Mouse (Mus musculus): ENCODE results near the gene Col24a1. TPM values are rescaled to one million over a fixed set of nuclear protein-coding genes. Genes with fewer than 3 reads are reported as not detected.

Col24a1 gene
- polyA plus RNA-seq, 1 experiment from 2014 or later = 2.4 TPM

DNA sequence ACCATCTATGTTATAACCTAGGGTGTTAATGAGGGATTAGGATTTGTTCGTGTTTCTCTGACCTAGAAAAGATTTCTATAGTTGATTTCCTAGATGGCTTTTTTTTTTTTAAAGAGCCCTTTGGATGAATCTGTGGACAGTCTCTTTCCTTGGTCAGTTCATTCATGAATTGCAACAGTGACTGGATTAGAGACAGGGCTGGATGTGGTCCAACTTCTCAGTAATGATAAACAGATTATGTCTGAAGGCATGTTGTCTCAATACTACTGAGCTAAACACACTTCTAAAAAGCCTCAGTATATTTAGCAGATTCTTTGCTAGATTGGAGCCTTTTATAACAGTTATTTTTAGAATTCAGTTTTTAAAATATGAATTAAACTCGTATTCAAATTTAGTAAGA, 44.9 kb downstream of the Col24a1 start:
- H3K27ac ChIP-seq (ENCODE audit: low read length) = no peak overlapping the region
- 46% methylated on average over 2 of the region's 2 CpGs for WGBS
- ATAC-seq (ENCODE audit: low read depth) = peak; percentile 61; the same call in 1 of the 2 replicates

DNA sequence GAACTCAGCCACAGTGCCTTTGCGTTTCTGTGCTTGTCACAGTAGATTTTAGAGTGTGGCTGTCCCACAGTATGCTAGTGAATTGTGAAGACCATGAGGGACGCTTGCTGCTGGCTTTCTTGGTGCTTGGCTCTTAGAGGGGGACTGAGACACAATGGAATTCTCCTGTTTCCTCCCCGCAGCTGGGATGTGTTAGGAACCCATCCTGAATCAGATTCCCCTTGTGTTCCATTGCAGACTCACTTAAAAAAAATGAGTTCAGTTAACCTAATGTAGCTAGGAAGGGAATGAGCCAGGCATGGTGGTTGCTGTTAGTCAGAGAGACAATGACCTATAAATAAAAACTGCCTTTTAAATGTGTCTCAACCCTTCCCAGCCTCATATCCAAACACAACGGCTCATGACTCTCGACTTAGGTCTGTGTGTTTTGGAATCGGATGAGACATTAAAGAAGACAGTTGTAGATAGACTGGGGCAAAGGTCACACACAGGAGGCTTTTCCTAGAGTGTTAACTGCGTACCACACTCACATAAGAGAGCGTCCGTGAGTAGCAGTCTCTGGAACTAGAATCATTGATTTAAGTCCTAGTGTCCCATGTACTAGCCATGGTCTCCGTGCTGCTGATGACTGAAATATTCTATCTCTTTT, 47.7 kb downstream of the Col24a1 start:
- H3K9ac ChIP-seq (ENCODE audit: low read length) = no peak overlapping the region
- ATAC-seq (ENCODE audit: low read depth) = 0 out of 2 replicates have a peak, but pooled peaks have one; percentile 20
- H3K4me1 ChIP-seq (replicated peaks; ENCODE audit: control insufficient read depth, insufficient read depth, low read length) = no peaks in the 10 kb centered on the region
- no peaks in the 10 kb centered on the region for H3K9me3 ChIP-seq (ENCODE audit: control insufficient read depth, low read length)
- WGBS = 66% methylated on average over 10 of the region's 10 CpGs
- no peaks in the 10 kb centered on the region for H3K36me3 ChIP-seq (ENCODE audit: control insufficient read depth, insufficient read depth, low read length)
- H3K4me2 ChIP-seq (ENCODE audit: low read depth, low read length) = no peak overlapping the region
- no peak overlapping the region for H3K27ac ChIP-seq (ENCODE audit: low read length)
- no peak overlapping the region for H3K4me3 ChIP-seq (ENCODE audit: low read length)
- H3K27me3 ChIP-seq (ENCODE audit: control insufficient read depth, insufficient read depth, low read depth, low read length) = no peaks in the 10 kb centered on the region

More for the DNA sequence above, 44.9 kb downstream of the Col24a1 start:
- Histone ChIP-seq H3K9ac (ENCODE audit: low read length) (no peak overlapping the region), H3K4me1 (replicated peaks; ENCODE audit: control insufficient read depth, insufficient read depth, low read length) (no peaks in the 10 kb centered on the region), H3K4me3 (ENCODE audit: low read length) (no peak overlapping the region), H3K9me3 (ENCODE audit: control insufficient read depth, low read length) (no peaks in the 10 kb centered on the region), H3K27me3 (ENCODE audit: control insufficient read depth, insufficient read depth, low read depth, low read length) (no peaks in the 10 kb centered on the region), H3K4me2 (ENCODE audit: low read depth, low read length) (no peak overlapping the region), H3K36me3 (ENCODE audit: control insufficient read depth, insufficient read depth, low read length) (no peaks in the 10 kb centered on the region)

DNA sequence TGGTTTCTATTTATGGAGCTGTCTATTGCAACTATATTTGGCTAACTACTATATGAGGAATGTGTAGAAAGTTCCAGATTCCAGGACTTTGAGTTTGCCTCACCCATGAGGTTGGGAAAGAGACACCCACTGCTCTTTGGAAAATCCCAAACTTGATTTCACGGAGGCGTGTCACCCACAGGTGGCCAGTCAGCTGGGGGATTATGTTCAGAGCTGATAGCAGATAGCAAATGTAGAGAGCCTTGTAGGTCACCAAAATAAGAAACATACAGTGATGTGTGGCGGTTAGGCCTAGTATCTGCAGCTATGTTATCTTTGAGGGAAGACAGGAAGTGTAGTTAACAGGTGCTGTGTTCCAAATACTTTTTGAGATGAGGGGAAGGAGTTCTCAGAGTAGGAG, 56.4 kb downstream of the Col24a1 start:
- no peaks in the 10 kb centered on the region for H3K4me1 ChIP-seq (replicated peaks; ENCODE audit: control insufficient read depth, insufficient read depth, low read length)
- ATAC-seq (ENCODE audit: low read depth) = no peak
- H3K9ac ChIP-seq (ENCODE audit: low read length) = no peak overlapping the region
- no peaks in the 10 kb centered on the region for H3K27me3 ChIP-seq (ENCODE audit: control insufficient read depth, insufficient read depth, low read depth, low read length)
- H3K27ac ChIP-seq (ENCODE audit: low read length) = no peak overlapping the region
- H3K9me3 ChIP-seq (ENCODE audit: control insufficient read depth, low read length) = no peaks in the 10 kb centered on the region
- no peak overlapping the region for H3K4me2 ChIP-seq (ENCODE audit: low read depth, low read length)
- WGBS = 86% methylated on average over 3 of the region's 3 CpGs
- no peaks in the 10 kb centered on the region for H3K36me3 ChIP-seq (ENCODE audit: control insufficient read depth, insufficient read depth, low read length)
- no peak overlapping the region for H3K4me3 ChIP-seq (ENCODE audit: low read length)

- Histone ChIP-seq H3K27ac (ENCODE audit: low read length) (no peak overlapping the region), H3K4me3 (ENCODE audit: low read length) (no peak overlapping the region), H3K27me3 (ENCODE audit: control insufficient read depth, insufficient read depth, low read depth, low read length) (no peaks in the 10 kb centered on the region), H3K9ac (ENCODE audit: low read length) (no peak overlapping the region), H3K9me3 (ENCODE audit: control insufficient read depth, low read length) (no peaks in the 10 kb centered on the region), H3K4me2 (ENCODE audit: low read depth, low read length) (no peak overlapping the region), H3K4me1 (replicated peaks; ENCODE audit: control insufficient read depth, insufficient read depth, low read length) (no peaks in the 10 kb centered on the region), H3K36me3 (ENCODE audit: control insufficient read depth, insufficient read depth, low read length) (no peaks in the 10 kb centered on the region)
- 83% methylated on average over 3 of the region's 3 CpGs for WGBS
- no peak for ATAC-seq (ENCODE audit: low read depth)
Observed at GRCm38 (mm10) chr3:145353951-145354350, 61.7 kb downstream of the Col24a1 start.

DNA sequence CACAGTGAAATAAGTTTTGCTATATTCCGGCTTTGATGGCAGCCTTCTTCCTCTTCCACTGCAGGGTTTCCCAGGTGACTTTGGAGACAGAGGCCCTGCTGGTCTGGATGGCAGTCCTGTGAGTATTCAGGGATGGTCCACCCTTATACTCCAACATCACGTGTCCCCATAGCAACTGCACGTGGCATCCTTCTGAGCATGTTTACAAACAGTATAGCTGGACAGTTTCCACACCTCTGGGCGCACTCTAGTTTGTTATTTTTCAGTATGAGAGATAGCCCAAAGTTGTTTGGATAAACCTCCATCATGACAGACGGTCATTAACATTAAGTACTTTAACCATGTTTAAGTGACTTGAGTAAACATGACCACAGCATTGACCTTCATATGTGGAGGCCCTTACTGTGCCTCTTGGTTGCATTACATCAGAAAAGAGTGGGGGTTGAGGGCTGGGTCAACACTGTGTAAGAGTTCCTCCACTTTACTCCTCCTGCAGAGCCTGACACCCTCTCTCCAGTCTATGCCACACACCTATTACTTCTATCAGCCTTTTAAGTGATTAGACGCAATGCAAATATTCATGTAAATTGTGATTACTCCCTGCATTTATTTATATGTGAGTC, 64.7 kb downstream of the Col24a1 start:
- peak; percentile 74; the same call in 1 of the 2 replicates for ATAC-seq (ENCODE audit: low read depth)
- H3K36me3 ChIP-seq (ENCODE audit: control insufficient read depth, insufficient read depth, low read length) = no peaks in the 10 kb centered on the region
- no peaks in the 10 kb centered on the region for H3K27me3 ChIP-seq (ENCODE audit: control insufficient read depth, insufficient read depth, low read depth, low read length)
- H3K9ac ChIP-seq (ENCODE audit: low read length) = no peak overlapping the region
- 40% methylated on average over 6 of the region's 6 CpGs for WGBS
- no peak overlapping the region for H3K4me2 ChIP-seq (ENCODE audit: low read depth, low read length)
- no peaks in the 10 kb centered on the region for H3K9me3 ChIP-seq (ENCODE audit: control insufficient read depth, low read length)
- no peak overlapping the region for H3K4me3 ChIP-seq (ENCODE audit: low read length)
- H3K27ac ChIP-seq (ENCODE audit: low read length) = no peak overlapping the region
- H3K4me1 ChIP-seq (replicated peaks; ENCODE audit: control insufficient read depth, insufficient read depth, low read length) = no peaks in the 10 kb centered on the region

GRCm38 (mm10) chr3:145365227-145365626, 73.0 kb downstream of the Col24a1 start:
- Histone ChIP-seq H3K27me3 (ENCODE audit: control insufficient read depth, insufficient read depth, low read depth, low read length) (no peaks in the 10 kb centered on the region), H3K27ac (ENCODE audit: low read length) (no peak overlapping the region), H3K36me3 (ENCODE audit: control insufficient read depth, insufficient read depth, low read length) (no peaks in the 10 kb centered on the region), H3K4me3 (ENCODE audit: low read length) (no peak overlapping the region), H3K4me2 (ENCODE audit: low read depth, low read length) (no peak overlapping the region), H3K9ac (ENCODE audit: low read length) (no peak overlapping the region), H3K9me3 (ENCODE audit: control insufficient read depth, low read length) (no peaks in the 10 kb centered on the region), H3K4me1 (replicated peaks; ENCODE audit: control insufficient read depth, insufficient read depth, low read length) (no peaks in the 10 kb centered on the region; the same call in 1 of the 2 replicates)
- 35% methylated on average over 3 of the region's 3 CpGs for WGBS
- ATAC-seq (ENCODE audit: low read depth) = no peak

DNA sequence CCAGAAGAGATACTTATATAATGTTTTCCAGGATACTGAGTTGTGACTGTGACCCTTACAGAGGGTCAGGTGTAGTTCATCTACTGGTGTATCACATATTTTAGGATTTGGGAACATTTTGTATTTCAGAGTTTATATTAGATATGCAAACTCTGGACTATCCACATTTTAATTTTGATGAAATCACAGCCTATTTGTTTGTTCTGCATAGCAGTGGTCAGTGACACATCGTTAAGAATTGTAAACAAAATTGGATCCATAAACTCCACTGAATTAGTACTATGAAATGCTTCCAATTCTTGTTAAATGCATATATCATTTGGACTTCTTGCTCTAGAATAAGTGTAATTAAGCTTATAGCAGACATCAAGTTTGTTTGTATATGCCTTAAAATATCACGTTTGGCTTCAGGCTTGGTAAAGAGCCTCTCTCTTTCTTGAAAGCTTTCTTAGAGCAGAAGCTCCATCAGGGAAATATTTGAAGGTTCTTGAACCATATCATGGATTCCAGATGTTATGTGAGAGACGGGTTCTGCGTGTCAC, 75.0 kb downstream of the Col24a1 start:
- peak overlapping the region; percentile 49; the same call in 1 of the 2 replicates for H3K27ac ChIP-seq (ENCODE audit: low read length)
- no peak overlapping the region for H3K9ac ChIP-seq (ENCODE audit: low read length)
- no peak overlapping the region for H3K4me3 ChIP-seq (ENCODE audit: low read length)
- WGBS = 53% methylated on average over 4 of the region's 4 CpGs
- no peaks in the 10 kb centered on the region; the same call in 1 of the 2 replicates for H3K4me1 ChIP-seq (replicated peaks; ENCODE audit: control insufficient read depth, insufficient read depth, low read length)
- peak; percentile 81 for ATAC-seq (ENCODE audit: low read depth)
- no peaks in the 10 kb centered on the region for H3K27me3 ChIP-seq (ENCODE audit: control insufficient read depth, insufficient read depth, low read depth, low read length)
- no peaks in the 10 kb centered on the region for H3K9me3 ChIP-seq (ENCODE audit: control insufficient read depth, low read length)
- H3K4me2 ChIP-seq (ENCODE audit: low read depth, low read length) = no peak overlapping the region
- H3K36me3 ChIP-seq (ENCODE audit: control insufficient read depth, insufficient read depth, low read length) = no peaks in the 10 kb centered on the region

DNA sequence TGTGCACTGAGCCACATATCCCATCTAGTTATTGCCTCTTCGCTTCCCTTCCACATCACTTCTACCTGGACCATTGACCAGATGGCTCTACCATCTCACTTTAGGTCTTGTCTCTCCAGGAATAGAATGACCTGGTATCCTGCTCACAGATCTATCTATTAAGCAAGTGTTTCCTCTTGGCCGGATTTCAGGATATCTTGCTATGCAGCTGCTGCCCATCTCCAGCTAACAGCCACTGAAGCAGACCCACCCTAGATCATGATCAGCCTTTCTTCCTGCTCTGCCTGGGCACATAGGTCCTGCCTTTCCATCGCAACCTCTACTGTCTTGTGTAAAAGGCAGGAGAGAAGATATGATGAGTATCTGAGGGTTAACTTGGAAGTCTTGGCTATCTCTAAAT, 84.0 kb downstream of the Col24a1 start:
- Histone ChIP-seq H3K4me1 (replicated peaks; ENCODE audit: control insufficient read depth, insufficient read depth, low read length) (no peaks in the 10 kb centered on the region), H3K9ac (ENCODE audit: low read length) (no peak overlapping the region), H3K4me3 (ENCODE audit: low read length) (no peak overlapping the region), H3K27ac (ENCODE audit: low read length) (no peak overlapping the region), H3K27me3 (ENCODE audit: control insufficient read depth, insufficient read depth, low read depth, low read length) (no peaks in the 10 kb centered on the region), H3K4me2 (ENCODE audit: low read depth, low read length) (no peak overlapping the region), H3K9me3 (ENCODE audit: control insufficient read depth, low read length) (no peaks in the 10 kb centered on the region), H3K36me3 (ENCODE audit: control insufficient read depth, insufficient read depth, low read length) (no peaks in the 10 kb centered on the region)
- WGBS = 89% methylated on average over 3 of the region's 3 CpGs
- ATAC-seq (ENCODE audit: low read depth) = no peak

GRCm38 (mm10) chr3:145383095-145383494, 90.8 kb downstream of the Col24a1 start:
- Histone ChIP-seq H3K9me3 (ENCODE audit: control insufficient read depth, low read length) (no peaks in the 10 kb centered on the region), H3K4me3 (ENCODE audit: low read length) (no peak overlapping the region), H3K27ac (ENCODE audit: low read length) (no peak overlapping the region), H3K36me3 (ENCODE audit: control insufficient read depth, insufficient read depth, low read length) (no peaks in the 10 kb centered on the region), H3K9ac (ENCODE audit: low read length) (no peak overlapping the region), H3K4me2 (ENCODE audit: low read depth, low read length) (no peak overlapping the region), H3K4me1 (replicated peaks; ENCODE audit: control insufficient read depth, insufficient read depth, low read length) (no peaks in the 10 kb centered on the region), H3K27me3 (ENCODE audit: control insufficient read depth, insufficient read depth, low read depth, low read length) (no peaks in the 10 kb centered on the region)
- 81% methylated on average over 13 of the region's 13 CpGs for WGBS
- ATAC-seq (ENCODE audit: low read depth) = no peak

Measured in lung, embryonic 16.5 days (tissue).